Mouse (Mus musculus): ENCODE measurements around the gene Tyms. TPM values are rescaled to one million over a fixed set of nuclear protein-coding genes. Genes with fewer than 3 reads are reported as not detected.
"Not testable (repeated sequence)": the region's sequence is repeated elsewhere in the genome, so short reads cannot be mapped to it uniquely, and the experiment has no call there.

The Tyms gene
- total RNA-seq, 1 experiment from 2014 or later: 26.6 TPM

DNA sequence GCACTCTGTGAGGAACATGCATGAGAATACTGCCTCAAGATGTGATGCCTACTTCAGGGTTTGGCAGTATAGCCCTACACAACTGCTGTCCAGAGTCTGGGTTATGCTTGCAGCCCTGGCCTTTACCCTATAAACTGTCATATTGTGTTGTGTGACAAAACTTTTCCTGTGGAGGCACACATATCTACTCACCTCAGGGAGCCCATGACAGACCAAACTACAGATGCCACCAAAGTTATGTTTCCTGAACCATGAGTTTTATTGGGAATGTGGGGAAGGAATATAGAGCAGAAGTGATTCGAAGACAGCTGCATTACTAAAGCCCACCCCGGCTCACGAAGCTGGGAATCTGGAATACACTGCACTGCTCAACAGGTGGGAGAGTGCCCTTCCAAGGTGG lies 29.9 kb upstream of the Tyms start:
- DNase-seq: no peak

GRCm38 (mm10) chr5:30098260-30098659 lies 24.8 kb upstream of the Tyms start:
- DNase-seq: no peak

- DNase-seq: no peak
These were observed 22.3 kb upstream of the Tyms start for GRCm38 (mm10) chr5:30095731-30096130.

- DNase-seq: no peak
These were observed 21.0 kb upstream of the Tyms start for GRCm38 (mm10) chr5:30094399-30094798.

- DNase-seq: no peak
These were observed 19.3 kb upstream of the Tyms start for GRCm38 (mm10) chr5:30092701-30093100.

DNA sequence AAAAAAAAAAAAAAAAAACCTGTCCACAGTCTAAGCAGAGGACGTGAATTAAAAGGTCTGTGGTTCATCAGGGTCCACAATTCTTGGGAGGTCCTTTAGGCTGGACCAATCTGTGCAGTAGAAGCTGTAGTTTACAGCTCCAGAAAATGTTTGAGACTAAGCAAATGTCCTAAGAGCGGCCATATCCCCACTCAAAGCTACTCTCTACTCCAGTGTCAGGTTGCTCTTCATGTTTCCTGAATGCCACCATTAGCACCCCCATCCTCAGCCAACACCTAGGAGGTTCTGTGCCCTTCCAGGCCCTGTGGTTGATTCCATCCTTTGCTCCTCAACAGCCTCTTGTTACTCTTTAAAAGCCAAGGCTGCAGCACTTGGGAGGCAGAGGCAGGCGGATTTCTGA lies 1.0 kb downstream of the Tyms start:
- DNase-seq: no peak

GRCm38 (mm10) chr5:30071677-30072076 lies 1.7 kb downstream of the Tyms start:
- no peak for DNase-seq

DNA sequence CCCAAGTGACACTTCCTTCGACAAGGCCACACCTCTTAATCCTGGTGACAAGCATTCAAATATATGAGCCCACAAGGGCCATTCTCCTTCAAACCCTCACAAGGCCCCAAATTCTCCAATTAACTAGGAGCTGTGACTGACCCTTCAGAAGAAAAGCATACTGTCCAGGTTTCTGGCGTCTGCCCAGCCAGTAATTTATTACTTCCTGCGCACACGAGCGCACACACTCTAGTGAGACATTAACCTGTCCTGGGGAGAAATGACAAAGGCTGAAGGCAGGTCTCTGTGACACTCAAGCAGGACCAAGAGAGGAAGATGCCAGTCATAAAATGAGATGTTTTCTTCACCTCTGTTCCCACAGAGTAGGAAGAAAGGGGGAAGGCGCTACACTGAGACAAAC lies 5.7 kb downstream of the Tyms start:
- DNase-seq: no peak

DNA sequence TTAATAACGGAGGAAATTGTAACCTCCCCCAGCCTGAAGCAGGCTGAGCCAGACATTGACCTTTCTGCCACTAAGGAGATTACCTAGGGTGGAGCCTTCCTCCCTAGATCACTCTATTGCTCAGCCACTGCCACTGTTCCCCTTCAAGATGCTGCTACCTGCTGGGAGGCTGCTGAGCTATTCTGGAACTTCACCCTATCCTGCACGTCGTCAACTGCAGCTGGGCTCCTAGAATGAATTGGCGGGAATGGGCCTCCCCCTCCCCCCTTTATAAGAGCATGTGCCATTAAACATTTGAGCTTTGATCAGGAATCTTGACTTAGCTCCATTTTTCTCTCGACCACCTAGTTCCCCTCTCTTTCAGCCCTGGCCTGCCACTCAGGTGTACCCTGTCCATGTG lies 13.8 kb downstream of the Tyms start:
- not testable (repeated sequence) for DNase-seq

- DNase-seq: no peak
These were observed 15.1 kb downstream of the Tyms start for GRCm38 (mm10) chr5:30058216-30058731.

GRCm38 (mm10) chr5:30039841-30040240 lies 33.6 kb downstream of the Tyms start:
- DNase-seq: not testable (repeated sequence)

DNA sequence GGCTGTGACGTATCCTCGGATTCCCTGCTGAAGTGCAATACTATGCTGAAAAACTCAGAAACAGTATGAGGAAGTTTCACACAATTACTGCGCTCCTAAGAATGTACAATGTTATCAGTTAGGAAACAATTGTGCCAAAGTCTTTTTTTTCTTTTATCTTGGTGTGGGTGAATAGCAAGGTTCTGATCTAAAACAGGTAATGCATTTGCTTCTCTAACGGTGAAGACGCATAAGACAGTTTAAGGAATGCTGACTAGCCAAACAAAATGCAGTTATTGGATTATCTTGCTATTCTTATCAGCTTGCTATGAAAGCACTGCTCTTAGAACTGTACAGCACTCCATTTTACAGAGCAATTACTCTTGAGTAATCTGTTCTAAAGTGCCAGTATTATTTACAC lies 34.1 kb downstream of the Tyms start:
- not testable (repeated sequence) for DNase-seq

GRCm38 (mm10) chr5:30037111-30037510 lies 36.3 kb downstream of the Tyms start:
- not testable (repeated sequence) for DNase-seq

- DNase-seq: not testable (repeated sequence)
These were observed 37.6 kb downstream of the Tyms start for GRCm38 (mm10) chr5:30035862-30036261.

DNA sequence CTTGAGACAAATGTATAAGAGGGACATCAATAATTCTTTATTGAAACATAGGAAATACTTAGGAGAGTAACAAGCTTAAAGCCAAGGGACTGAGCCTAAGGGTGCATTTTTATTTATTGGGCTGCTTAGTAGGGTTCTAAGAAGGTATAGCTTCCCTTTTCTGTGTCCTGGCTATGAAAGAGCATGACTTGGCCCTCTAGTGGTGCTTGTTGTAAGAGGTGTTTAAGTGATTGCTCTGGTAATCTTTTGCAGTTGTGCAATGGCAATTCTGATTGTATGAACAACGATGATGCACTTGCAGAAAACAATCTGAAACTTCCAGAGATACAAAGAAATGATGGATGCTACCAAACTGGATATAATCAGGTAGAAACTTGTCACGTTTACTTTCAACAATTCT lies 58.8 kb downstream of the Tyms start:
- DNase-seq: no peak

- DNase-seq: peak; percentile 91
These were observed 60.5 kb downstream of the Tyms start, which contains the start of gene Il6 for GRCm38 (mm10) chr5:30012726-30013503. Gene Il6, plus strand, starts transcription at chr5:30013114.

Other genes starting within 250 kb of the Tyms start
- gene Il6, start 60.5 kb downstream of the Tyms start, total RNA-seq (2021): not detected in 2 replicates
- gene Garem2, start 31.5 kb upstream of the Tyms start, total RNA-seq (2021): 0.09 TPM in 1 of 2 replicates, not detected in the other
- gene 3110082J24Rik, start 32.5 kb upstream of the Tyms start, total RNA-seq (2021): not detected in 2 replicates
- gene Hadha, start 81.5 kb upstream of the Tyms start, total RNA-seq (2021): 473 and 483 TPM in 2 replicates
- 681 and 777 TPM in 2 replicates for gene Hadhb, start 81.6 kb upstream of the Tyms start, total RNA-seq (2021)
- gene Adgrf3, start 132.1 kb upstream of the Tyms start, total RNA-seq (2021): not detected in 2 replicates
- 22.6 and 22.7 TPM in 2 replicates for gene Selenoi, start 159.0 kb upstream of the Tyms start, total RNA-seq (2021)
- 0.82 TPM in 1 of 2 replicates, not detected in the other for gene Drc1, start 207.8 kb upstream of the Tyms start, total RNA-seq (2021)

Measured in adrenal gland, postnatal 25 days (tissue).